Mouse (Mus musculus) kidney, adult 2 months (tissue): Measurements from ENCODE around the gene Mindy4. TPM values are rescaled to one million over a fixed set of nuclear protein-coding genes. Genes with fewer than 3 reads are reported as not detected.

ENCODE experiments used
- DNase-seq: peaks from one replicate; pipeline ENCODE4 v3.0.0; 2021
- H3K27ac ChIP-seq: fragments of 200-500 bp; 2 replicates; pipeline ENCODE4 v1.5.1; 2012; ENCODE audit warnings: low read depth, low read length, control low read depth, inconsistent platforms; ENCODE audit not compliant: insufficient read depth
- H3K27me3 ChIP-seq: fragments of 200-500 bp; replicated peaks from 2 replicates; pipeline ENCODE4 v1.6.1; 2012; ENCODE audit warnings: mild to moderate bottlenecking, moderate library complexity, low read length, inconsistent platforms; ENCODE audit not compliant: control insufficient read depth, insufficient read depth
- H3K36me3 ChIP-seq: fragments of 200-500 bp; 2 replicates; pipeline ENCODE4 v1.6.1; 2012; ENCODE audit warnings: mild to moderate bottlenecking, moderate library complexity, low read length, inconsistent platforms; ENCODE audit not compliant: control insufficient read depth, insufficient read depth
- H3K4me1 ChIP-seq: fragments of 200-500 bp; 2 replicates; pipeline ENCODE4 v1.6.1; 2011; ENCODE audit warnings: low read length; ENCODE audit not compliant: control insufficient read depth, insufficient read depth
- H3K4me3 ChIP-seq: fragments of 200-500 bp; 2 replicates; pipeline ENCODE4 v1.5.1; 2011; ENCODE audit warnings: mild to moderate bottlenecking, low read depth, low read length, control low read depth; ENCODE audit not compliant: insufficient read depth
- CTCF ChIP-seq: fragments of 200-500 bp; conservative IDR thresholded peaks from 2 replicates; pipeline ENCODE4 v1.5.1; 2011; ENCODE audit warnings: low read depth, mild to moderate bottlenecking, control low read depth, low read length, moderate library complexity, mixed read lengths; ENCODE audit not compliant: insufficient read depth, insufficient read length
- POLR2A ChIP-seq: fragments of 200-500 bp; IDR thresholded peaks from one replicate; pipeline ENCODE4 v1.6.1; 2011; ENCODE audit warnings: low read depth, low read length, control low read depth
- WGBS: fragments of 180-500 bp; shearing (Covaris S2); methylation state at CpG from one replicate; pipeline ENCODE4 v1.1.7; 2018; 5-methylcytosine and 5-hydroxymethylcytosine counted together
- polyA plus RNA-seq: library from polyadenylated mRNA; depleted of rRNA; stranded (reverse); fragments of >200 nt; gene quantifications from 2 replicates; pipeline ENCODE4 v1.2.3, GENCODE M21; 2012

The Mindy4 gene
- polyA plus RNA-seq, 1 experiment: 14.6 TPM

DNA sequence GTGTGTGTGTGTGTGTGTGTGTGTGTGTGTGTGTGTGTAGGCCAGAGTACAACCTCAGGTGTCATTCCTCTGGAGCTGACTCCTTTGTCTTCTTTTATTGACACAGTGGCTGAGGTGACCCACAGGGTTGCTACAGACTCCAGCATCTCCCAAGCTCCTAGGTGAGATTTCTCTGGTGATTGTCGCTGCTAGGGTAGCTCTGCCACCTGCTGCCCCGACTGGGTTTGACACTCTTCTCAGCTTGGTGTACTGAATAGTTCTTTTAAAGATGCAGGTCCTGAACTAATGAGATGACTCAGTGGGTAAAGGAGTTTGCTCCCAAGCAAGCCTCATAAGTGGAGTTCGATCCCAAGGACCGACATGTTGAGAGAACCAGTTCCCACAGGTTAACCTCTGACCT is 31.5 kb upstream of the Mindy4 start:
- Histone ChIP-seq H3K27ac (no peak overlapping the region), H3K27me3 (no peaks in the 10 kb centered on the region), H3K36me3 (no peaks in the 10 kb centered on the region), H3K4me3 (no peak overlapping the region), H3K4me1 (peaks cover 12% of the 10 kb centered on the region)
- no peak for DNase-seq
- TF ChIP-seq POLR2A: no peak
- peak; percentile 34; the same call in 1 of the 2 replicates for TF ChIP-seq CTCF
- 51% methylated on average over 4 of the region's 4 CpGs for WGBS

DNA sequence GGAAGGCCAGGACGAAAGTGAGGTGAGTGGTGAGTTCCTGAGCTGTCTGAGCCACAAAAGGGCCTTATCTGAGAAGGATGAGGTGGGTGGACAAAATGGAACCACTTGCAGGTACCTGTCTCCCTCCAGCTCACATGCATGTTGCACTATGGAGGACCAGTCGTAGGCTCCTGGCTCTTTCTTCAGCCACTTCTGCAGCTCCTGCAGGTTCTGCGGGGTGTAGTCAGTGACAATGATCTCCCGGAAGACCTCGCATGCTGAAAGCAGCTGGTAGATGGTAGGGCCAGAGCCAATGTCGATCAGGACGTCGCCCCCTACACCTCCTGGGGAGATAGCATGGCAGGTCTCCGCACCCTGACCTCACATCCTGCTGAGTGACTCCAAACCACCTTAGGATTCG is 30.0 kb upstream of the Mindy4 start:
- no peak for DNase-seq
- TF ChIP-seq CTCF (no peak), POLR2A (no peak)
- Histone ChIP-seq H3K36me3 (no peaks in the 10 kb centered on the region), H3K27me3 (no peaks in the 10 kb centered on the region), H3K27ac (peak overlapping the region; percentile 85), H3K4me1 (peaks cover 20% of the 10 kb centered on the region), H3K4me3 (peak overlapping the region; percentile 43)
- WGBS: 70% methylated on average over 10 of the region's 10 CpGs

DNA sequence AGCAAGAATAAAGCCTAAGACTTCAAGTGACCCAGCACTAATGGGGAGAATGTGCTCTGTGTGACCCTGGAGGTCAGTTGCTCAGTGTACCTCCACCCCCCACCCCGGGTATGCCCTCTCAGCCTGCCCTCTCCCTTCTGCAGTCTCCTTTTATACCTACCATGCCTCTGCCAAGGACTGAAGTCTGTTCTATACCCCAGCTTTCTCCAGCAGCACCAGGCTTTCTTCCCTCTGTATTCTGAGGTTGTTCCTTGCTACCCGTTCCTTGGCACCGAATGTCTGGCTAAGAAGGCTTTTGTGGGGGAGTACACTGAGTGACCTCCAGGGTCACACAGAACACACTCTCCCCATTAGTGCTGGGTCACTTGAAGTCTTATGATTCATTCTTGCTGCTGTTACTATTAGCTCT is 29.2 kb upstream of the Mindy4 start:
- DNase-seq: peak; percentile 67
- peak overlapping the region; percentile 43 for H3K4me3 ChIP-seq
- WGBS: 24% methylated on average over 3 of the region's 3 CpGs
- TF ChIP-seq CTCF (no peak), POLR2A (no peak)
- H3K4me1 ChIP-seq: peaks cover 20% of the 10 kb centered on the region
- H3K36me3 ChIP-seq: no peaks in the 10 kb centered on the region
- H3K27me3 ChIP-seq: no peaks in the 10 kb centered on the region
- peak overlapping the region; percentile 85 for H3K27ac ChIP-seq

DNA sequence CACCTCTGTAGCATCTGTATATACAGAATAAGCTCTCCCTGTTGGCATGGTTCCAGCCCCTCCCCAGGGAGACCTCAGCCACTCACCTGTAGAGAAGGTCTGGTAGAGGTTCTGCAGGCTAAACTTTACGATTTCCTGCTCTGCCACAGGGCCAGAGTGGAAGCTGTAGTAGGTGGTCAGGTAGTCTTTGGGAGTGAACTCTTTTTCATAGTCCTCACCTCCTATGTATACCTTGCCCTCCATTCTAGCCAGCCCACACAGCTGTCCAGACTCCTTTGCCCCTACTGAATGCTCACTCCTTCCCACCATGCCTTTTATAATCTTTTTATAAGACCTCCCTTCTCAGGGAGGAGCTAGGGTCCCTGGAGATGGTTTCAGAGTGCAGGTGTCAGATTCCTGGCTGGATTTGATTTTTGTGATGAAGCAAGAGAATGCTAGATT is 28.4 kb upstream of the Mindy4 start, which contains the start of gene Inmt:
Gene Inmt, minus strand, starts transcription at position 303 of the 441 bp plus-strand sequence.
- TF ChIP-seq POLR2A (peak; percentile 15), CTCF (no peak)
- Histone ChIP-seq H3K4me1 (peaks cover 27% of the 10 kb centered on the region), H3K36me3 (no peaks in the 10 kb centered on the region), H3K27me3 (no peaks in the 10 kb centered on the region), H3K4me3 (peak within 1 kb of the TSS; percentile 43), H3K27ac (peak within 1 kb of the TSS; percentile 95)
- WGBS: 21% methylated on average over 1 of the region's 1 CpGs
- peak; percentile 71 for DNase-seq

DNA sequence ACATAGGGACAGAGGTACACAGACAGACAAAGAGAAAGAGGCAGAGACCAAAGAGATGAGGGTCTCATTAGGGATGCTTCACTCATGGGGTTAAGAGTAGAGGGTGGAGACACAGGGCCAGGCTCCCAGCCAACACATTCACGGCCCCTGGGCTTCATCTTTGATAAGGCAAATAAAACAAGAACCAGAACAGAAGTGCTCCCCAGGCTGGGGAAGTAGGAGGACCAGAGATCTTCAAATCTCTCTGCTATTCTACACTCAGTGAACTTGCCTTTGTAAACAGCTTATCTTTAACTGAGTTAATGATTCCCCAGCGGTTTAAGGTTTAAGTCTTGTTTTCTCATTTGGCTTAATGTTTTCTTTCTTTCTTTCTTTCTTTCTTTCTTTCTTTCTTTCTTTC is 27.7 kb upstream of the Mindy4 start:
- no peak for TF ChIP-seq POLR2A
- no peak for TF ChIP-seq CTCF
- no peaks in the 10 kb centered on the region for H3K27me3 ChIP-seq
- 18% methylated on average over 2 of the region's 2 CpGs for WGBS
- H3K4me1 ChIP-seq: peaks cover 34% of the 10 kb centered on the region
- no peak overlapping the region for H3K4me3 ChIP-seq
- no peaks in the 10 kb centered on the region for H3K36me3 ChIP-seq
- peak overlapping the region; percentile 85 for H3K27ac ChIP-seq
- DNase-seq: peak; percentile 70

DNA sequence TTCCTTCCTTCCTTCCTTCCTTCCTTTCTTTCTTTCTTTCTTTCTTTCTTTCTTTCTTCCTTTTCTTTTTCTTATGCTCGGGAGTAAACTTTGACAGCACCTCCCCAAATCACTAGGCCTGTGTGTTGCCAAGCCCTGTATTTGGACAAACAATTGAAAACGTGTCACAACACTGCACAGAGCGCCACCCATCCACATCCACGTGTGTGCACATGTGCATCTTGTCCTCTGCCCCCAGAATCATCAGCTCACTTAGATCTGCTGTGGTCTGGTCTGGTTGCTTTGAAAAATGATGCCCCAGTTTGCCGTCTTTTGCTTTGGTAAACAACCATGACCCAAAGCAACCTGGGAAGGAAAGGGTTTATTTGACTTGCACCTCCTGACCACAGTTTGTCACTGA is 27.3 kb upstream of the Mindy4 start:
- no peaks in the 10 kb centered on the region for H3K36me3 ChIP-seq
- peaks cover 36% of the 10 kb centered on the region for H3K4me1 ChIP-seq
- no peak overlapping the region for H3K4me3 ChIP-seq
- peak overlapping the region; percentile 95 for H3K27ac ChIP-seq
- TF ChIP-seq CTCF (no peak), POLR2A (no peak)
- 14% methylated on average over 5 of the region's 5 CpGs for WGBS
- no peaks in the 10 kb centered on the region for H3K27me3 ChIP-seq
- peak; percentile 88 for DNase-seq

DNA sequence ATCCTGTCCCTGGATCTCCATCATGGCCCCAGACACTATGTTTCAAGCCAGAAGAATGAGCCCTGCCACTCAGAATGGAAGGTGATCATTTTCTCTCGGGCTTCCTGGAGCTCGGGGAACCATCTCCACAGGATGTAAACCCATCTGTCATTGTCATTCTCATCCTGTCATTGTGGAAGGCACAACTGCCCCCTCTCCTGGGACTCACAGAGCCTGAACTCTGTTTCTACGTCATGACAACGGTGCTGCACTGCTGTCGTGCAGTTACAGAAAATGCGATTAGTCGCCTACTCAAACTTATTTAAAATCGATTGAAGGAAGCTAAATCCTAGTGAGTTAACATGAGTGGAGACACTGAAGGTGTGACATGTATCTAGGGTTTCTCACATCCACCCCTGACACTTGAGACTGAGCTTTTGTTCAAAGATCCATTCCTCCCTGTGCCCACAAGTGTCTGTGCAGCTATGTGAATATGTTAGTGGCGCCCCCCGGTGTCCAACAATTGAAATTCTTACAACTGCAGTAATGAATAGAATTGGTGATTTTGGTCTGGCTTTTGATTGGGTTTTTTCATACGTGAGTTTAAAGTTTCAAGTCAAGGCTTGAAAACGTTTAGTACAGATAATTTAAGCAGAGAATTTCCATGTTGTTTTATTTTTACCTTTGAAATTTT is 26.0 kb upstream of the Mindy4 start:
- DNase-seq: no peak
- WGBS: 52% methylated on average over 12 of the region's 12 CpGs

More for the DNA sequence above, 26.0 kb upstream of the Mindy4 start:
- Histone ChIP-seq H3K4me1 (peaks cover 41% of the 10 kb centered on the region), H3K27me3 (no peaks in the 10 kb centered on the region), H3K27ac (peak overlapping the region; percentile 95; the same call in 1 of the 2 replicates), H3K36me3 (no peaks in the 10 kb centered on the region), H3K4me3 (no peak overlapping the region)
- TF ChIP-seq POLR2A (no peak), CTCF (peak; percentile 36; the same call in 1 of the 2 replicates)
